Mouse (Mus musculus): Measurements from ENCODE around the gene Abi1. TPM values are rescaled to one million over a fixed set of nuclear protein-coding genes. Genes with fewer than 3 reads are reported as not detected.

Gene Abi1
- total and polyA plus RNA-seq, 3 experiments = 51.9 to 138 (median 120) TPM

- Histone ChIP-seq H3K9me3 (replicated peaks) (no peaks in the 10 kb centered on the region), H3K4me3 (ENCODE audit: low read depth, low read length) (no peak overlapping the region), H3K4me1 (ENCODE audit: insufficient read depth, low read depth, low read length) (no peaks in the 10 kb centered on the region), H3K27me3 (ENCODE audit: insufficient read depth, low read length) (no peaks in the 10 kb centered on the region), H3K36me3 (replicated peaks) (peaks cover 8% of the 10 kb centered on the region)
- DNase-seq (ENCODE audit: low spot score) (no peak), ATAC-seq (ENCODE audit: extremely low read depth, insufficient number of reproducible peaks, low FRiP score, poor library complexity, severe bottlenecking) (no peak)
- TF ChIP-seq CTCF (IDR thresholded peaks at IDR 0.05; ENCODE audit: low read depth, low read length) (no peak), GATA2 (IDR thresholded peaks at IDR 0.05; ENCODE audit: borderline replicate concordance, low read depth, low read length) (no peak), POLR2AphosphoS5 (IDR thresholded peaks at IDR 0.05; ENCODE audit: insufficient replicate concordance, low read depth, low read length) (no peak), GATA1 (IDR thresholded peaks at IDR 0.05; ENCODE audit: borderline replicate concordance, low read length) (no peak), TAL1 (conservative IDR thresholded peaks at IDR 0.05; ENCODE audit: low read depth, low read length) (no peak)
Measured at GRCm38 (mm10) chr2:22977387-22977973, 62.6 kb downstream of the Abi1 start.

- H3K4me1 ChIP-seq (ENCODE audit: insufficient read depth, low read depth, low read length) = no peaks in the 10 kb centered on the region
- H3K4me3 ChIP-seq (ENCODE audit: low read depth, low read length) = no peak overlapping the region
- no peak for ATAC-seq (ENCODE audit: extremely low read depth, insufficient number of reproducible peaks, low FRiP score, poor library complexity, severe bottlenecking)
- no peaks in the 10 kb centered on the region for H3K9me3 ChIP-seq (replicated peaks)
- H3K27me3 ChIP-seq (ENCODE audit: insufficient read depth, low read length) = no peaks in the 10 kb centered on the region
- H3K36me3 ChIP-seq (replicated peaks) = peaks cover 32% of the 10 kb centered on the region
- DNase-seq (ENCODE audit: low spot score) = no peak
- TF ChIP-seq TAL1 (conservative IDR thresholded peaks at IDR 0.05; ENCODE audit: low read depth, low read length) = no peak
- TF ChIP-seq POLR2AphosphoS5 (IDR thresholded peaks at IDR 0.05; ENCODE audit: insufficient replicate concordance, low read depth, low read length) = no peak
- TF ChIP-seq CTCF (IDR thresholded peaks at IDR 0.05; ENCODE audit: low read depth, low read length) = no peak
- no peak for TF ChIP-seq GATA2 (IDR thresholded peaks at IDR 0.05; ENCODE audit: borderline replicate concordance, low read depth, low read length)
- TF ChIP-seq GATA1 (IDR thresholded peaks at IDR 0.05; ENCODE audit: borderline replicate concordance, low read length) = no peak
Measured at GRCm38 (mm10) chr2:22962970-22963369, 77.1 kb downstream of the Abi1 start.

- no peak for DNase-seq (ENCODE audit: low spot score)
- Histone ChIP-seq H3K36me3 (replicated peaks) (peaks cover 34% of the 10 kb centered on the region), H3K4me1 (ENCODE audit: insufficient read depth, low read depth, low read length) (peaks cover 3% of the 10 kb centered on the region; the same call in 1 of the 2 replicates), H3K9me3 (replicated peaks) (no peaks in the 10 kb centered on the region), H3K27me3 (ENCODE audit: insufficient read depth, low read length) (no peaks in the 10 kb centered on the region), H3K4me3 (ENCODE audit: low read depth, low read length) (no peak overlapping the region)
- no peak for TF ChIP-seq POLR2AphosphoS5 (IDR thresholded peaks at IDR 0.05; ENCODE audit: insufficient replicate concordance, low read depth, low read length)
- TF ChIP-seq GATA2 (IDR thresholded peaks at IDR 0.05; ENCODE audit: borderline replicate concordance, low read depth, low read length) = no peak
- TF ChIP-seq GATA1 (IDR thresholded peaks at IDR 0.05; ENCODE audit: borderline replicate concordance, low read length) = no peak
- no peak for TF ChIP-seq CTCF (IDR thresholded peaks at IDR 0.05; ENCODE audit: low read depth, low read length)
- TF ChIP-seq TAL1 (conservative IDR thresholded peaks at IDR 0.05; ENCODE audit: low read depth, low read length) = no peak
- ATAC-seq (ENCODE audit: extremely low read depth, insufficient number of reproducible peaks, low FRiP score, poor library complexity, severe bottlenecking) = no peak
Measured at GRCm38 (mm10) chr2:22962242-22962641, 77.8 kb downstream of the Abi1 start.

DNA sequence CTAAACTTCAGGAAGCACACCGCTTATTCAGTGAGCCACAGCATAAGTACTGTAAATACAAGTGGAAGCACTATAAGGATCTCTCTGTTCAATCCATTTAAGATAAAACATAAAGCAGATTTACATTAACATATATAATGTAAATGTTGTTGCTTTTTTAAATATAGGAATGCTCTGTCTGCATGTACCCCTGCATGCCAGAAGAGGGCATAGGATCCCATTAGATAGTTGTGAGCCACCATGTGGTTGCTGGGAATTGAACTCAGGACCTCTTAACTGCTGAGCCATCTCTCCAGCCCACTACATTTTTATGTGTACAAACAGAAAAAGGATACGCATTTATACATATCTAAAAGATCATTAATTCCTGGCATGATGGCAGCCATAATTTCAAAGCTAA is 78.4 kb downstream of the Abi1 start:
- Histone ChIP-seq H3K27me3 (ENCODE audit: insufficient read depth, low read length) (no peaks in the 10 kb centered on the region), H3K9me3 (replicated peaks) (no peaks in the 10 kb centered on the region), H3K4me3 (ENCODE audit: low read depth, low read length) (no peak overlapping the region), H3K4me1 (ENCODE audit: insufficient read depth, low read depth, low read length) (peaks cover 3% of the 10 kb centered on the region; the same call in 1 of the 2 replicates), H3K36me3 (replicated peaks) (peaks cover 39% of the 10 kb centered on the region)
- DNase-seq (ENCODE audit: low spot score) (no peak), ATAC-seq (ENCODE audit: extremely low read depth, insufficient number of reproducible peaks, low FRiP score, poor library complexity, severe bottlenecking) (no peak)
- TF ChIP-seq POLR2AphosphoS5 (IDR thresholded peaks at IDR 0.05; ENCODE audit: insufficient replicate concordance, low read depth, low read length) = no peak
- no peak for TF ChIP-seq GATA1 (IDR thresholded peaks at IDR 0.05; ENCODE audit: borderline replicate concordance, low read length)

- no peak for TF ChIP-seq TAL1 (conservative IDR thresholded peaks at IDR 0.05; ENCODE audit: low read depth, low read length)
- TF ChIP-seq CTCF (IDR thresholded peaks at IDR 0.05; ENCODE audit: low read depth, low read length) = no peak
- no peak for TF ChIP-seq GATA1 (IDR thresholded peaks at IDR 0.05; ENCODE audit: borderline replicate concordance, low read length)
- TF ChIP-seq GATA2 (IDR thresholded peaks at IDR 0.05; ENCODE audit: borderline replicate concordance, low read depth, low read length) = no peak
- TF ChIP-seq POLR2AphosphoS5 (IDR thresholded peaks at IDR 0.05; ENCODE audit: insufficient replicate concordance, low read depth, low read length) = no peak
- H3K4me1 ChIP-seq (ENCODE audit: insufficient read depth, low read depth, low read length) = peaks cover 3% of the 10 kb centered on the region; the same call in 1 of the 2 replicates
- ATAC-seq (ENCODE audit: extremely low read depth, insufficient number of reproducible peaks, low FRiP score, poor library complexity, severe bottlenecking) = no peak
- DNase-seq (ENCODE audit: low spot score) = no peak
- H3K4me3 ChIP-seq (ENCODE audit: low read depth, low read length) = no peak overlapping the region
- no peaks in the 10 kb centered on the region for H3K27me3 ChIP-seq (ENCODE audit: insufficient read depth, low read length)
- no peaks in the 10 kb centered on the region for H3K9me3 ChIP-seq (replicated peaks)
- peaks cover 52% of the 10 kb centered on the region for H3K36me3 ChIP-seq (replicated peaks)
Measured at GRCm38 (mm10) chr2:22957415-22957814, 82.6 kb downstream of the Abi1 start.

DNA sequence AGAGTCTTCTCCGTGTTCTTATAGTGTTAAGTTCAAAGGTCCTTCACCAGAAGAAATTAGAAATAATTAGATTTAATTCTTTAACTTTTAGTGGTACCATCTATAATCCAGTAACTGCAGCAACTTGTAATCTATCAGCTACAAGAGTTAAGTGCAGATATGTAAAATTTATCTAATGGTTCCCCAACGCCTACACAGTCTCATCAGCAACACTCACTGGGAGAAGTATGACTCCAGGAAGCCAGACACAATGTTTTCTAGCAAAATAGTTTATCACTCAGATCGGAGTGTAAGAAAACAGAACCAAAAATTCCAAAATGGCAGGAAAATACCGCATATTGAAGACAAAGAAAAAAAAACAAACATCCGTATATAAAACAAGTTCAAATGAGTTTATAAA is 84.1 kb downstream of the Abi1 start:
- Histone ChIP-seq H3K36me3 (replicated peaks) (peaks cover 46% of the 10 kb centered on the region), H3K9me3 (replicated peaks) (no peaks in the 10 kb centered on the region), H3K4me1 (ENCODE audit: insufficient read depth, low read depth, low read length) (peaks cover 3% of the 10 kb centered on the region; the same call in 1 of the 2 replicates), H3K4me3 (ENCODE audit: low read depth, low read length) (no peak overlapping the region), H3K27me3 (ENCODE audit: insufficient read depth, low read length) (no peaks in the 10 kb centered on the region)
- no peak for DNase-seq (ENCODE audit: low spot score)
- TF ChIP-seq CTCF (IDR thresholded peaks at IDR 0.05; ENCODE audit: low read depth, low read length) (no peak), GATA2 (IDR thresholded peaks at IDR 0.05; ENCODE audit: borderline replicate concordance, low read depth, low read length) (no peak), POLR2AphosphoS5 (IDR thresholded peaks at IDR 0.05; ENCODE audit: insufficient replicate concordance, low read depth, low read length) (no peak), TAL1 (conservative IDR thresholded peaks at IDR 0.05; ENCODE audit: low read depth, low read length) (no peak), GATA1 (IDR thresholded peaks at IDR 0.05; ENCODE audit: borderline replicate concordance, low read length) (no peak)
- no peak for ATAC-seq (ENCODE audit: extremely low read depth, insufficient number of reproducible peaks, low FRiP score, poor library complexity, severe bottlenecking)
